Mouse (Mus musculus) heart, embryonic 14.5 days (tissue): ENCODE measurements at regions not wholly inside any gene's neighbourhood (a gene's known extent, or its start where the extent isn't known, plus 50 kb on each side); places are given as distances from the start of the nearest gene placed in this dataset.

Experiments used
- ATAC-seq: fragments of 200-750 bp; cut with Nextera tagmentation; 2 replicates; pipeline ENCODE4 v1.8.0; 2017; ENCODE audit warnings: low read depth, moderate TSS enrichment; ENCODE audit not compliant: insufficient number of reproducible peaks, insufficient read depth, low FRiP score
- H3K27ac ChIP-seq, 2 experiments: fragments of 200-500 bp in 1 of 2; fragments of 300-500 bp in 1 of 2; sonication (generic) in 1 of 2; replicated peaks in 1 of 2; 2 replicates each; pipeline ENCODE4 v1.5.1; 2012 to 2014; ENCODE audit warnings: low read depth in 2 of 2, low read length in 2 of 2, control low read depth in 1 of 2, mild to moderate bottlenecking in 1 of 2, mixed read lengths in 1 of 2; ENCODE audit not compliant: control insufficient read depth in 1 of 2, insufficient read depth in 1 of 2
- H3K27me3 ChIP-seq: fragments of 300-500 bp; sonication (generic); 2 replicates; pipeline ENCODE4 v1.6.1; 2014; ENCODE audit warnings: mild to moderate bottlenecking, low read length, control low read depth; ENCODE audit not compliant: control insufficient read depth, insufficient read depth
- H3K36me3 ChIP-seq: fragments of 300-500 bp; sonication (generic); 2 replicates; pipeline ENCODE4 v1.6.1; 2014; ENCODE audit warnings: mild to moderate bottlenecking, control low read depth, low read length, mixed read lengths; ENCODE audit not compliant: control insufficient read depth, insufficient read depth
- H3K4me1 ChIP-seq, 2 experiments: fragments of 200-500 bp in 1 of 2; fragments of 300-500 bp in 1 of 2; sonication (generic) in 1 of 2; 2 replicates each; pipeline ENCODE4 v1.6.1; 2012 to 2014; ENCODE audit warnings: low read length in 2 of 2, control low read depth in 1 of 2, mixed read lengths in 1 of 2; ENCODE audit not compliant: control insufficient read depth in 2 of 2, insufficient read depth in 2 of 2
- H3K4me2 ChIP-seq: fragments of 300-500 bp; sonication (generic); 2 replicates; pipeline ENCODE4 v1.6.1; 2014; ENCODE audit warnings: mild to moderate bottlenecking, low read length
- H3K4me3 ChIP-seq, 2 experiments: fragments of 200-500 bp in 1 of 2; fragments of 300-500 bp in 1 of 2; sonication (generic) in 1 of 2; 2 replicates each; pipeline ENCODE4 v1.5.1; 2012 to 2014; ENCODE audit warnings: low read length in 2 of 2, mild to moderate bottlenecking in 2 of 2, control low read depth in 1 of 2, low read depth in 1 of 2, moderate library complexity in 1 of 2; ENCODE audit not compliant: control insufficient read depth in 1 of 2, insufficient read depth in 1 of 2
- H3K9ac ChIP-seq: fragments of 300-500 bp; sonication (generic); 2 replicates; pipeline ENCODE4 v1.6.1; 2014; ENCODE audit warnings: mild to moderate bottlenecking, low read length
- H3K9me3 ChIP-seq: fragments of 300-500 bp; sonication (generic); 2 replicates; pipeline ENCODE4 v1.6.1; 2016; ENCODE audit warnings: low read length, control low read depth; ENCODE audit not compliant: control insufficient read depth
- WGBS: fragments of 180-500 bp; shearing (Covaris S2); extraction: QIAGEN DNeasy Blood & Tissue Kit; methylation state at CpG from one replicate; pipeline ENCODE4 v1.1.7; 2014; 5-methylcytosine and 5-hydroxymethylcytosine counted together

GRCm38 (mm10) chr17:82949794-82950193 is 265.3 kb upstream of the Pkdcc start:
- WGBS = 49% methylated on average over 4 of the region's 4 CpGs

GRCm38 (mm10) chr17:82950268-82950667 is 264.8 kb upstream of the Pkdcc start:
- Histone ChIP-seq H3K4me1 (no peaks in the 10 kb centered on the region), H3K27me3 (no peaks in the 10 kb centered on the region), H3K9ac (no peak overlapping the region), H3K4me3 (no peak overlapping the region), H3K36me3 (no peaks in the 10 kb centered on the region), H3K9me3 (no peaks in the 10 kb centered on the region), H3K4me2 (no peak overlapping the region), H3K27ac (no peak overlapping the region)
- no peak for ATAC-seq
- 86% methylated on average over 14 of the region's 14 CpGs for WGBS

More at GRCm38 (mm10) chr17:82949794-82950193, 265.3 kb upstream of the Pkdcc start:
- Histone ChIP-seq H3K9me3 (no peaks in the 10 kb centered on the region), H3K4me1 (no peaks in the 10 kb centered on the region), H3K27ac (no peak overlapping the region), H3K4me2 (no peak overlapping the region), H3K36me3 (no peaks in the 10 kb centered on the region), H3K9ac (no peak overlapping the region), H3K4me3 (no peak overlapping the region), H3K27me3 (no peaks in the 10 kb centered on the region)
- ATAC-seq = no peak

DNA sequence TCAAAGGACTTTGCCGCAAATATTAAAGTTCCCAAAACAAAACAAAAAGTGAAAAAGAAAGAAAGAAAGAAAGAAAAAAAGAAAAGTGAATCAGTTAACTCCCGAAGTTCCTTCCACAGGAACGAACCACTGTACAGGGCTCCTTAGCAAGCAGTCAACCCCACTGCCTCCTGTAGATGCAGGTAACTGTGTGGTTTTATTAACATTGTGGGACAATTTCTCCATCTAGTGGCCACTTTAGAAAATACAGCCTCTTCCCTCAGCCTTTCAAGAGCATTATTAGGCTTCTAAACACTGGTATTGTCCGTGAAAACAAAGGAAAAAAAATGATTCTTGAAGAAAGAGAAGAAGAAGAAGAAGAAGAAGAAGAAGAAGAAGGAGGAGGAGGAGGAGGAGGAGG is 257.7 kb upstream of the Pkdcc start:
- no peaks in the 10 kb centered on the region for H3K36me3 ChIP-seq
- WGBS = 41% methylated on average over 4 of the region's 4 CpGs
- no peak overlapping the region for H3K27ac ChIP-seq
- H3K4me3 ChIP-seq = no peak overlapping the region
- H3K4me1 ChIP-seq = no peaks in the 10 kb centered on the region
- H3K9ac ChIP-seq = no peak overlapping the region
- no peak for ATAC-seq
- no peaks in the 10 kb centered on the region for H3K27me3 ChIP-seq
- H3K9me3 ChIP-seq = no peaks in the 10 kb centered on the region
- H3K4me2 ChIP-seq = no peak overlapping the region

GRCm38 (mm10) chr17:82963374-82963773 is 251.7 kb upstream of the Pkdcc start:
- ATAC-seq = no peak
- no peaks in the 10 kb centered on the region for H3K9me3 ChIP-seq
- no peak overlapping the region for H3K4me2 ChIP-seq
- no peak overlapping the region for H3K4me3 ChIP-seq
- WGBS = 33% methylated on average over 3 of the region's 3 CpGs
- H3K27ac ChIP-seq = no peak overlapping the region
- H3K36me3 ChIP-seq = no peaks in the 10 kb centered on the region
- no peaks in the 10 kb centered on the region for H3K27me3 ChIP-seq
- H3K9ac ChIP-seq = no peak overlapping the region
- H3K4me1 ChIP-seq = no peaks in the 10 kb centered on the region

DNA sequence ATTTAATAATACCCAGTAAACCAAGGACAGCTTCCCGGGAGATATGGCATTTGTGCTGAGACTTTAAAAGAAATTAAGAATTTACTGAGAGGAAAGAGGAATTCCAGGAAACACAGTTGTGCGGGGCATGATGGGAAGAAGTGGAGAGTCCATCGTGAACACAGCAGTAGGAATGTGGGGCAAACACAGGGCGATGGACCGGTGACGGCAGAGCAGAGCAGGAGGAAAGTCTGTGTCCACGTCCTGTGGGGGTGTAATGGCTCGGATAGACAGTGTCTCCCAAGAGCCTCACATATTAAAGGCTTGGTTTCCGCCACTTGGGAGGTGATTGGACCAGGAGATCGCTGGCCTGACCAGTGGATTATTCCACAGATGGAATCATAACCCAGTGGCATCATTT is 215.4 kb upstream of the Pkdcc start:
- Histone ChIP-seq H3K27me3 (0 out of 2 replicates have a peak, but pooled peaks cover 3% of the 10 kb centered on the region), H3K4me2 (no peak overlapping the region), H3K27ac (no peak overlapping the region), H3K4me3 (no peak overlapping the region), H3K36me3 (no peaks in the 10 kb centered on the region), H3K9me3 (no peaks in the 10 kb centered on the region), H3K9ac (no peak overlapping the region), H3K4me1 (no peaks in the 10 kb centered on the region)
- ATAC-seq = no peak
- WGBS = 70% methylated on average over 10 of the region's 10 CpGs

DNA sequence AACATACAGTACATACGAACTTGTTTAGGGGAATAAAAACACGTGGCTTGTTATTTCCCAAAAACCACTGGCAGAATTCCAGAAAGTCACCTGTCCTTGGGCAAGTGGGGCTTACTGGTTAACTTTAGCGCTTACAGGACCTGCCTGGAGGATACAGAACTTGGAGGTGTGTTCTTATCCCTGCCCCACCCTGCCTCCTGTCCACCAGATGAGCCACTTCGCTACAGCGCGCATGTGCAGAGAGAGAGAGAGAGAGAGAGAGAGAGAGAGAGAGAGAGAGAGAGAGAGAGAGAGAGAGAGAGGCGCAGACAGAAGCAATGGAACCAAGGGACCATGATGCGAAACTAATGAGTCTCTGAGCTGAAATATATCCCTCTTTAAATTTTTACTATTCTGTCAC is 214.7 kb upstream of the Pkdcc start:
- H3K9ac ChIP-seq = no peak overlapping the region
- H3K36me3 ChIP-seq = no peaks in the 10 kb centered on the region
- no peak for ATAC-seq
- H3K4me1 ChIP-seq = no peaks in the 10 kb centered on the region
- H3K9me3 ChIP-seq = no peaks in the 10 kb centered on the region
- H3K4me2 ChIP-seq = no peak overlapping the region
- no peak overlapping the region for H3K4me3 ChIP-seq
- H3K27ac ChIP-seq = no peak overlapping the region
- H3K27me3 ChIP-seq = 0 out of 2 replicates have a peak, but pooled peaks cover 3% of the 10 kb centered on the region
- 67% methylated on average over 8 of the region's 8 CpGs for WGBS

DNA sequence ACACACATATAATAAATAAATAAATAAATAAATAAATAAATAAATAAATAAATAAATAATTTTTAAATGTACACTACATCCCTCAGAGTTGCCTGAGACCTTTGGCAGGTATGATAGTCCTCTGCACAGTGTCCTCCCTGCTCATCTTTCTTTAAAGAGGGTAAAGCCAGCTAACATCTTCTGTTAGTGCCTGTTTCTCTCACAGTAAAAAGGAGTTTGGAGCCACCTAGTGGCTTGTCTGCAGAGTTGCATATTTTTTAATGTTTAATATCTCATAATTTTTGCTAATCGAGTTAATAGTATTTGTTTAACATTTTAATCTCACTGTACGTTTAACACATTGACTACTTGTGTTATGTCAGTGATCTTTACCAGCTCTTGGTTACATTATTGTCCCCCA is 213.5 kb upstream of the Pkdcc start:
- Histone ChIP-seq H3K27ac (no peak overlapping the region), H3K4me2 (no peak overlapping the region), H3K4me1 (no peaks in the 10 kb centered on the region), H3K27me3 (0 out of 2 replicates have a peak, but pooled peaks cover 3% of the 10 kb centered on the region), H3K4me3 (no peak overlapping the region), H3K36me3 (no peaks in the 10 kb centered on the region), H3K9me3 (no peaks in the 10 kb centered on the region), H3K9ac (no peak overlapping the region)
- WGBS = 4% methylated on average over 2 of the region's 2 CpGs
- ATAC-seq = no peak

DNA sequence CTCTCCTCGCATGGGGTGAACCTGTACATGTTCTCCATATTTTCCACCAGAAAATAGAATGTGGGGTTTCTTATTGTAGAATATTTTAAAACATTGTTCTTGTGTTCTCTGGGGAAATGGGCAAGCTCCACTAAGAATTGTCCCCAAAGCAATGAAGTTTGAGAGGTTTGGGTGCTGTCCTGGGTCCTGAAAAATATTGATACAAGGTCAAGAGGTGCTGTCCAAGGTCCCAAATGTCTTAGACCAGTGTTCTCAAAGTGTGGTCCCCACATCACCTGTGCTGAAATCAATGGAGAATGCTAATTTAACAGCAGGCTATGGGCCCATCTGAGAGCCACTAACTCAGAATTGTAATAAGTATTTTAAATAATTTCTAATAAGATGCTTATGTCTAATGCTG is 204.2 kb upstream of the Pkdcc start:
- H3K36me3 ChIP-seq = no peaks in the 10 kb centered on the region
- H3K9me3 ChIP-seq = no peaks in the 10 kb centered on the region
- no peak overlapping the region for H3K4me3 ChIP-seq
- no peak for ATAC-seq
- no peak overlapping the region for H3K4me2 ChIP-seq
- no peaks in the 10 kb centered on the region for H3K4me1 ChIP-seq
- H3K27me3 ChIP-seq = 0 out of 2 replicates have a peak, but pooled peaks cover 5% of the 10 kb centered on the region
- no peak overlapping the region for H3K9ac ChIP-seq
- no peak overlapping the region for H3K27ac ChIP-seq
- WGBS = 83% methylated on average over 1 of the region's 1 CpGs
